Mouse (Mus musculus) cerebellum, adult 2 months (tissue): ENCODE data around the gene Sox5.

Experiments used
- CTCF ChIP-seq: fragments of 200-500 bp; IDR thresholded peaks from 2 replicates; pipeline ENCODE4 v1.5.1; 2011; ENCODE audit warnings: low read depth, mild to moderate bottlenecking, control low read depth, low read length, moderate library complexity, borderline replicate concordance; ENCODE audit not compliant: insufficient read depth
- POLR2A ChIP-seq: fragments of 200-500 bp; IDR thresholded peaks from 2 replicates; pipeline ENCODE4 v1.6.1; 2011; ENCODE audit warnings: low read length, control low read depth, borderline replicate concordance; ENCODE audit not compliant: insufficient read depth

DNA sequence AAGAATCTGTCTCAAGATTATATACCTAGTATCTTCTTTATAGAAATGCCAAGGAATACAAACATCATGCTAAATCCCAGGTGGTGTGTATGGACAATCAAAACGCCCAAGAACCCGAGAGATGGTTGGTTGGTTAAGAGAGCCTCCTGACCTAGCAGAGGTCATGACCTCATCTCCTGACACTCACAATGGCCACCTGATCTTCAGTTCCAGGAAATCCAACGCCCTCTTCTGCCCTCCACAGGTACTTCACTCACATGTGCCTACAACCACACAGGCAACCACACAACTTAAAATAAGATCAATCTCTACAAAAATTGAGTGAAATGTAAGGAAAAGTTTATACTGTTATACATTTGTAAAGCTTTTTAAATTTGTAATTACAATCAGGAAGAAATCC is 12.6 kb upstream of the Sox5 start:
- TF ChIP-seq CTCF (no peak), POLR2A (no peak)
